Mouse (Mus musculus) liver, postnatal 0 days (tissue): ENCODE measurements around the gene Nenf.

ENCODE experiments used
- CTCF ChIP-seq: sonication (generic); IDR thresholded peaks from 2 replicates; pipeline ENCODE4 v1.5.1; 2016; ENCODE audit warnings: antibody characterized with exemption, low read depth
- EP300 ChIP-seq: IDR thresholded peaks from 2 replicates; pipeline ENCODE4 v1.6.1; 2016; ENCODE audit warnings: antibody characterized with exemption, low read depth, mild to moderate bottlenecking

DNA sequence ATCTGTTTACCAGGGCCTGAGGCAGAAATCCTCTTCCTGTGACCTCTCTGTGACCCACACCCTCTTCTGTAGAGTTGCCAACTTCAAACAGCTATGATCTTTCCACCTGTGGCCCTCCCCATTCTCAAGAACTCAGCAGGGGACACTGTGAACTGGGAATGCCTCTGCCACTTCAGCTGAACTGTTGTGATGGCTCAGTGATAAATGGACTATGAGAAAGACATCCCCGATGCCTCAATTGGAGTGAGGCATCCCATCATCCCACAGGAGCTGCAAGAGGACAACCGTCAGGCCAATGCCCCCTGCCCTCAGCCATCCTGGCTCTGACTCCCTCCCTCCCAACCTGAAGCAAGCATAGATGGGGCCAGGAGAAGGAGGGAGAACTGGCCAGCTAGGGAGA lies 60.0 kb downstream of the Nenf start:
- TF ChIP-seq CTCF (no peak), EP300 (no peak)
